Mouse (Mus musculus) hindbrain, embryonic 10.5 days (tissue): ENCODE measurements around the gene Actl6a. TPM values are rescaled to one million over a fixed set of nuclear protein-coding genes. Genes with fewer than 3 reads are reported as not detected.

ENCODE experiments used
- polyA plus RNA-seq: library from polyadenylated mRNA; unstranded; fragments of >200 nt; fragmentation: Nextera tagmentation; extraction: Ambion mirVana; gene quantifications from 2 replicates; pipeline ENCODE4 v1.2.1, GENCODE M21; 2016

Actl6a gene
- polyA plus RNA-seq, 1 experiment from 2014 or later: 244 TPM

Other genes with a start within 250 kb of the Actl6a start
- not detected in 2 replicates for gene Kcnmb3, start 214.1 kb upstream of the Actl6a start, polyA plus RNA-seq
- 37.8 and 42.6 TPM in 2 replicates for gene Zfp639, start 196.0 kb upstream of the Actl6a start, polyA plus RNA-seq
- 24.8 and 24.9 TPM in 2 replicates for gene Mfn1, start 176.8 kb upstream of the Actl6a start, polyA plus RNA-seq
- gene Gnb4, start 89.7 kb upstream of the Actl6a start, polyA plus RNA-seq: 46.1 and 49.3 TPM in 2 replicates
- 281 and 302 TPM in 2 replicates for gene Ndufb5, start 30.7 kb downstream of the Actl6a start, polyA plus RNA-seq
- 34.5 and 37.8 TPM in 2 replicates for gene Mrpl47, start 31.3 kb downstream of the Actl6a start, polyA plus RNA-seq
- gene Usp13, start 111.2 kb downstream of the Actl6a start, polyA plus RNA-seq: 5.3 and 6.7 TPM in 2 replicates